Comparison of ENCODE assay signal across 8 mouse cellular contexts in genomic region chr3:144801861-144802260, GRCm38 (mm10). TPM values are rescaled to one million over a fixed set of nuclear protein-coding genes. Genes with fewer than 3 reads are reported as not detected.
A peak's percentile ranks its signal among the peaks of the same experiment; 100 is the strongest.
DNase-seq lines count a peak whose midpoint lies in the region; ATAC-seq and TF ChIP-seq lines count a peak whose summit lies in the region.
"Had no signal": no experiment of that assay in that cellular context is flagged by ENCODE, and none has a peak within 500 bp of the region (broad histone marks: within the 10 kb centered on the region; RNA-seq: fewer than 3 reads in every experiment).

No protein-coding gene starts in this region.

- no peaks in the 10 kb centered on the region for H3K36me3 ChIP-seq in kidney, embryonic 14.5 days (ENCODE audit: control insufficient read depth, insufficient read depth, low read length)
- no peaks in the 10 kb centered on the region for H3K36me3 ChIP-seq in liver, embryonic 14.5 days (replicated peaks; ENCODE audit: control insufficient read depth, insufficient read depth, low read depth)
- H3K36me3 ChIP-seq: heart, embryonic 13.5 days had no signal

- no peaks in the 10 kb centered on the region for H3K27me3 ChIP-seq in kidney, embryonic 14.5 days (ENCODE audit: control insufficient read depth, insufficient read depth, low read length)
- no peaks in the 10 kb centered on the region for H3K27me3 ChIP-seq in liver, embryonic 14.5 days (ENCODE audit: control insufficient read depth, insufficient read depth, low read length)
- H3K27me3 ChIP-seq: heart, embryonic 13.5 days had no signal

- H3K27ac ChIP-seq in kidney, embryonic 14.5 days (ENCODE audit: low read depth, low read length): no peak overlapping the region
- no peak overlapping the region for H3K27ac ChIP-seq in cortical plate, adult 2 months (ENCODE audit: insufficient read depth, low read length)
- H3K27ac ChIP-seq in liver, embryonic 14.5 days: no peak overlapping the region
- H3K27ac ChIP-seq: heart, embryonic 13.5 days had no signal

- H3K9ac ChIP-seq in kidney, embryonic 14.5 days (ENCODE audit: low read depth, low read length): no peak overlapping the region
- no peak overlapping the region for H3K9ac ChIP-seq in liver, embryonic 14.5 days (replicated peaks)
- H3K9ac ChIP-seq: heart, embryonic 13.5 days had no signal

- H3K9me3 ChIP-seq in kidney, embryonic 14.5 days (ENCODE audit: control insufficient read depth, low read length): no peaks in the 10 kb centered on the region
- H3K9me3 ChIP-seq in liver, embryonic 14.5 days (ENCODE audit: control insufficient read depth, low read length): no peaks in the 10 kb centered on the region
- H3K9me3 ChIP-seq: heart, embryonic 13.5 days had no signal

- no peak overlapping the region for H3K4me3 ChIP-seq in kidney, embryonic 14.5 days (ENCODE audit: low read length)
- H3K4me3 ChIP-seq in cortical plate, adult 2 months (ENCODE audit: insufficient read depth, low read length): no peak overlapping the region
- H3K4me3 ChIP-seq in liver, embryonic 14.5 days (ENCODE audit: insufficient read depth in 1 of 2, low read depth in 2 of 2, low read length in 2 of 2): no peak overlapping the region
- H3K4me3 ChIP-seq: heart, embryonic 13.5 days had no signal

- DNase-seq in kidney, adult 18-20 months: peak; percentile 19
- peak; percentile 78 for DNase-seq in 3T3-L1 (ENCODE audit: low read depth, low spot score)
- DNase-seq in 416B (ENCODE audit: low read depth): peak; percentile 70
- peak in 1 of 3 experiments; percentile 14 for DNase-seq in liver, embryonic 14.5 days (ENCODE audit: low read depth in 3 of 3, low spot score in 3 of 3)
- no peak for DNase-seq in right cerebral cortex, postnatal 25 days

- TF ChIP-seq CTCF in cortical plate, adult 2 months (IDR thresholded peaks at IDR 0.05; ENCODE audit: extremely low read depth, insufficient read depth, low read length): peak; percentile 33; the same call in 1 of the 2 replicates
- peak; percentile 49 for TF ChIP-seq CTCF in liver, embryonic 14.5 days (IDR thresholded peaks at IDR 0.05; ENCODE audit: low read depth)

- no peaks in the 10 kb centered on the region for H3K4me1 ChIP-seq in kidney, embryonic 14.5 days (ENCODE audit: control insufficient read depth, insufficient read depth, low read length)
- H3K4me1 ChIP-seq in cortical plate, adult 2 months (ENCODE audit: control insufficient read depth, insufficient read depth, low read length): no peaks in the 10 kb centered on the region
- H3K4me1 ChIP-seq in liver, embryonic 14.5 days (replicated peaks; ENCODE audit: control insufficient read depth in 2 of 2, insufficient read depth in 2 of 2, low read length in 1 of 2): no peaks in the 10 kb centered on the region
- H3K4me1 ChIP-seq: heart, embryonic 13.5 days had no signal

- 34% methylated on average over 8 of the region's 8 CpGs for WGBS in kidney, embryonic 14.5 days
- WGBS in liver, embryonic 14.5 days (ENCODE audit: insufficient replicate concordance): 23% methylated on average over 8 of the region's 8 CpGs

- no peak for ATAC-seq in kidney, embryonic 14.5 days (ENCODE audit: low FRiP score, low TSS enrichment)
- ATAC-seq in liver, embryonic 14.5 days (ENCODE audit: insufficient read depth): no peak

- no peak for TF ChIP-seq EP300 in liver, embryonic 14.5 days (IDR thresholded peaks at IDR 0.05; ENCODE audit: low read depth)

- no peak for TF ChIP-seq POLR2A in cortical plate, adult 2 months (IDR thresholded peaks at IDR 0.05; ENCODE audit: extremely low read depth, insufficient read depth, low read length)

- no peak overlapping the region for H3K4me2 ChIP-seq in kidney, embryonic 14.5 days (replicated peaks; ENCODE audit: low read depth, low read length)
- H3K4me2 ChIP-seq in liver, embryonic 14.5 days (ENCODE audit: low read depth): no peak overlapping the region
- H3K4me2 ChIP-seq: heart, embryonic 13.5 days had no signal

RNA-seq across cellular contexts. Expression of gene Clca3a2, which starts 17.4 kb away (rescaled TPM):
- polyA plus RNA-seq in kidney, embryonic 14.5 days (2014; fragmentation: Nextera tagmentation; extraction: Ambion mirVana): not detected in 2 replicates
- polyA plus RNA-seq in cortical plate, adult 2 months (2012; rRNA removed): 0.08 and 0.15 TPM in 2 replicates
- polyA plus RNA-seq in liver, embryonic 14.5 days (2012; rRNA removed): not detected in 2 replicates
- polyA plus RNA-seq in liver, embryonic 14.5 days (2014; fragmentation: Nextera tagmentation; extraction: Ambion mirVana): not detected in 2 replicates

RNA-seq across cellular contexts. Expression of gene Clca3a1, which starts 41.1 kb away (rescaled TPM):
- polyA plus RNA-seq in kidney, embryonic 14.5 days (2014; fragmentation: Nextera tagmentation; extraction: Ambion mirVana): 8.2 and 11.1 TPM in 2 replicates
- 0.33 and 0.40 TPM in 2 replicates for polyA plus RNA-seq in cortical plate, adult 2 months (2012; rRNA removed)
- polyA plus RNA-seq in liver, embryonic 14.5 days (2012; rRNA removed): 4.0 and 5.4 TPM in 2 replicates
- polyA plus RNA-seq in liver, embryonic 14.5 days (2014; fragmentation: Nextera tagmentation; extraction: Ambion mirVana): 3.0 and 4.2 TPM in 2 replicates

RNA-seq across cellular contexts. Expression of gene Clca3b, which starts 47.3 kb away (rescaled TPM):
- polyA plus RNA-seq in kidney, embryonic 14.5 days (2014; fragmentation: Nextera tagmentation; extraction: Ambion mirVana): 0.05 TPM in 1 of 2 replicates, not detected in the other
- not detected in 2 replicates for polyA plus RNA-seq in cortical plate, adult 2 months (2012; rRNA removed)
- not detected in 2 replicates for polyA plus RNA-seq in liver, embryonic 14.5 days (2012; rRNA removed)
- polyA plus RNA-seq in liver, embryonic 14.5 days (2014; fragmentation: Nextera tagmentation; extraction: Ambion mirVana): not detected in 2 replicates
- polyA plus RNA-seq: heart, embryonic 13.5 days had no signal
